Mouse (Mus musculus): Measurements from ENCODE around the gene Atp5s.
A peak's percentile ranks its signal among the peaks of the same experiment; 100 is the strongest.

DNA sequence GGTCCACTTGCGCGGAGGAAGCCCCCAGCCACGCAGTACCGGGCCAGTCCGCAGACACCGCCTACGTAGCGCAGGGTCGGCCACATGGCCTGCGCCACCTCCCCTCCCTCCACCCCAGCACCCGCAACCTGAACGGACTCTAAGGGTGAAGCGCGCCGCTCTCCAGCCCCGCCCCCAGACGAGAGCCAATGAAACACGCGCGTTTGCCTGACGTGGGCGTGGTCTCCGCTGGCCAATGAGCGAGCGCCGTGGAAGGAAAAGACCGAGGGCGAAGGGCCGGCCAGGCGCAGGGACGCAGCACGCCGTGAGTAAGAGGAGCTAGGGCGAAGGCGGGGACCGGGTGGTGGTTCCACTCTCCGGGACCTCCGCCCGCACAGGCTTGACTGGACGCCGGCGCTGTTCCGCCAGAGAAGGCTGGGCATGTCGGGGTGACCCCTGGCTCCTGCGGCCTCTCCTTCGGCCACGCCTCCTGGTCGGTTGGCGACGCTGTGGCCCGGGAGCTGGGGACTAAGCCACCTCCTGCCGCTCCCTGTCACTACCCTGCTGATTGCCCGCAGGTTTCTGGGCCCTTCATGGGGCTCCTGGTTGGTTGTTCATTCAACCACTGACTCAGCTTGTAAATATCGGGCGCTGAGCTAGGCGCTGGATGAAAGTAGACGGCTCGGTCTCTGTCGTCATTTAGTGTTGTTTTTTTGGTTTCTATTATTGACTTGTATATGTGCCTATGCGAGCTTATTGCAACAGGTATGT is at the start of gene Atp5s, which contains the start of gene L2hgdh:
- TF ChIP-seq CTCF (IDR thresholded peaks at IDR 0.05; ENCODE audit: control insufficient read depth, insufficient read depth, low read length) (peak; percentile 18; the same call in 1 of the 2 replicates), POLR2A (IDR thresholded peaks at IDR 0.05; ENCODE audit: borderline replicate concordance, control insufficient read depth, low read depth, low read length) (peak; percentile 84)

All from bone marrow, adult 2 months (tissue).